Mouse (Mus musculus): ENCODE data around the gene Il2ra.

- TF ChIP-seq EP300 (IDR thresholded peaks at IDR 0.05; ENCODE audit: low read depth), result no peak
- TF ChIP-seq CTCF (IDR thresholded peaks at IDR 0.05; ENCODE audit: low read depth), result no peak
These were observed 85.0 kb downstream of the Il2ra start for GRCm38 (mm10) chr2:11727574-11727973.
